Comparison of ENCODE assay signal across 8 mouse cellular contexts in the genomic region with DNA sequence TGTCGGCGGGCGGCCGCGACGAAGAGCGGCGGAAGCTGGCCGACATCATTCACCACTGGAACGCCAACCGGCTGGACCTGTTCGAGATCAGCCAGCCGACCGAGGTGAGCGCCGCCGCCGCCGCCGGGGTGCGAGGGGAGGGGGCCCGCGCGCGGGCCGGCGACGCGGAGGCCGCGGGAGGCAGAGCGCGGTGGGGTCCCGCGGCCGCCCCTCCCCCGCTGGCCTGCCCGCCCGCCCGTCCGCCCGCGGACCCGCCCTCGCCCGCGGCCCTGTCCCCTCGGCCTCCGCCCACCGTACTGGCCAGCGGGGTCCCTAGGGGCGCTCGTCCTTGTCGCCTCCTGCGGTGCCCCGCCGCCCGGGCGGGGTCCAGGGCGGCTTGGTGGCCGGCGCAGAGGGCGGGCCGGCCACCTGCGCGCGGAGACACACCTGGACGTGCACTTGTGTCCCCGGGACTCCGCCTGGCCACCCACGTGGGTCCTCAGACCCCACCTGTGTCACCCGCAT. TPM values are rescaled to one million over a fixed set of nuclear protein-coding genes. Genes with fewer than 3 reads are reported as not detected.
DNase-seq lines count a peak whose midpoint lies in the region; ATAC-seq lines count a peak whose summit lies in the region.

No protein-coding gene starts in this region.

- WGBS in heart, embryonic 11.5 days (ENCODE audit: insufficient replicate concordance), result 0% methylated on average over 26 of the region's 72 CpGs
- 2% methylated on average over 33 of the region's 72 CpGs for WGBS in limb, embryonic 11.5 days
- WGBS in neural tube, embryonic 13.5 days, result under 1% methylated on average over 28 of the region's 72 CpGs

- H3K9me3 ChIP-seq in heart, embryonic 11.5 days (replicated peaks; ENCODE audit: control insufficient read depth, low read length), result no peaks in the 10 kb centered on the region
- no peaks in the 10 kb centered on the region for H3K9me3 ChIP-seq in limb, embryonic 11.5 days (ENCODE audit: control insufficient read depth, low read length)
- no peaks in the 10 kb centered on the region for H3K9me3 ChIP-seq in neural tube, embryonic 13.5 days

- peak; percentile 61 for ATAC-seq in heart, embryonic 11.5 days (replicated peaks; ENCODE audit: insufficient number of reproducible peaks, low FRiP score, low TSS enrichment)
- ATAC-seq in limb, embryonic 11.5 days (ENCODE audit: insufficient number of reproducible peaks, low FRiP score, low TSS enrichment, low read depth), result 0 out of 2 replicates have a peak, but pooled peaks have one; percentile 8
- peak; percentile 38 for ATAC-seq in neural tube, embryonic 13.5 days (ENCODE audit: low read depth)

- H3K27ac ChIP-seq in heart, embryonic 11.5 days (ENCODE audit: low read depth, low read length), result peak overlapping the region; percentile 94
- H3K27ac ChIP-seq in limb, embryonic 11.5 days (replicated peaks; ENCODE audit: low read depth, low read length), result peak overlapping the region; percentile 77; the same call in 1 of the 2 replicates
- peak overlapping the region; percentile 95 for H3K27ac ChIP-seq in neural tube, embryonic 13.5 days (replicated peaks)

- peak overlapping the region; percentile 95 for H3K9ac ChIP-seq in heart, embryonic 11.5 days (ENCODE audit: low read depth, low read length)
- H3K9ac ChIP-seq in limb, embryonic 11.5 days (ENCODE audit: low read length), result peak overlapping the region; percentile 79
- peak overlapping the region; percentile 85 for H3K9ac ChIP-seq in neural tube, embryonic 13.5 days

- DNase-seq in kidney, adult 18-20 months, result peak; percentile 36
- no peak for DNase-seq in kidney, postnatal 36 days
- peak; percentile 52 for DNase-seq in MN1 (ENCODE audit: low spot score)
- peak; percentile 50 for DNase-seq in limb, embryonic 11.5 days (ENCODE audit: low spot score)
- DNase-seq in urinary bladder, postnatal 10 days (ENCODE audit: low spot score), result no peak
- DNase-seq in right cerebral cortex, postnatal 36 days (ENCODE audit: low spot score in 2 of 2), result no peak

- H3K4me3 ChIP-seq in heart, embryonic 11.5 days (ENCODE audit: low read depth, low read length), result peak overlapping the region; percentile 89
- peak overlapping the region; percentile 85 for H3K4me3 ChIP-seq in limb, embryonic 11.5 days (ENCODE audit: low read depth, low read length)
- H3K4me3 ChIP-seq in neural tube, embryonic 13.5 days, result peak overlapping the region; percentile 98

- H3K36me3 ChIP-seq in heart, embryonic 11.5 days (ENCODE audit: control insufficient read depth, insufficient read depth, low read length), result no peaks in the 10 kb centered on the region
- no peaks in the 10 kb centered on the region for H3K36me3 ChIP-seq in limb, embryonic 11.5 days (ENCODE audit: control insufficient read depth, insufficient read depth, low read length)
- no peaks in the 10 kb centered on the region for H3K36me3 ChIP-seq in neural tube, embryonic 13.5 days

- H3K4me1 ChIP-seq in heart, embryonic 11.5 days (ENCODE audit: control insufficient read depth, insufficient read depth, low read length), result peaks cover 19% of the 10 kb centered on the region; the same call in 1 of the 2 replicates
- H3K4me1 ChIP-seq in limb, embryonic 11.5 days (ENCODE audit: control insufficient read depth, insufficient read depth, low read length), result 0 out of 2 replicates have a peak, but pooled peaks cover 3% of the 10 kb centered on the region
- H3K4me1 ChIP-seq in neural tube, embryonic 13.5 days (replicated peaks), result peaks cover 44% of the 10 kb centered on the region

- H3K27me3 ChIP-seq in heart, embryonic 11.5 days (ENCODE audit: control insufficient read depth, insufficient read depth, low read length), result no peaks in the 10 kb centered on the region
- H3K27me3 ChIP-seq in limb, embryonic 11.5 days (ENCODE audit: control insufficient read depth, insufficient read depth, low read length), result no peaks in the 10 kb centered on the region
- no peaks in the 10 kb centered on the region for H3K27me3 ChIP-seq in neural tube, embryonic 13.5 days

- H3K4me2 ChIP-seq in heart, embryonic 11.5 days, result peak overlapping the region; percentile 86
- H3K4me2 ChIP-seq in limb, embryonic 11.5 days (ENCODE audit: low read depth, severe bottlenecking), result peak overlapping the region; percentile 100
- H3K4me2 ChIP-seq in neural tube, embryonic 13.5 days, result peak overlapping the region; percentile 67

RNA-seq across cellular contexts. Expression of a gene that starts 0.4 kb away (rescaled TPM):
- 87.1 and 95.8 TPM in 2 replicates for polyA plus RNA-seq in heart, embryonic 11.5 days (2014; fragmentation: Nextera tagmentation; extraction: Ambion mirVana)
- 71.8 and 73.7 TPM in 2 replicates for polyA plus RNA-seq in limb, embryonic 11.5 days (2014; fragmentation: Nextera tagmentation; extraction: Ambion mirVana)
- 127 and 134 TPM in 2 replicates for polyA plus RNA-seq in neural tube, embryonic 13.5 days (2015; fragmentation: Nextera tagmentation; extraction: Ambion mirVana)

RNA-seq across cellular contexts. Expression of a gene that starts 0.9 kb away (rescaled TPM):
- 2.5 and 5.5 TPM in 2 replicates for polyA plus RNA-seq in heart, embryonic 11.5 days (2014; fragmentation: Nextera tagmentation; extraction: Ambion mirVana)
- 4.1 and 4.5 TPM in 2 replicates for polyA plus RNA-seq in limb, embryonic 11.5 days (2014; fragmentation: Nextera tagmentation; extraction: Ambion mirVana)
- 17.8 and 18.5 TPM in 2 replicates for polyA plus RNA-seq in neural tube, embryonic 13.5 days (2015; fragmentation: Nextera tagmentation; extraction: Ambion mirVana)

Comparison
In these comparisons a context has a peak if more than half of its experiments do, and no peak if none do; other contexts are left out.
1. DNase-seq: peak in kidney, adult 18-20 months (single experiment), MN1 (single experiment) and limb, embryonic 11.5 days (single experiment); none in kidney, postnatal 36 days (0 of 2), urinary bladder, postnatal 10 days (single experiment) and right cerebral cortex, postnatal 36 days (0 of 2).
2. ATAC-seq: peak in every context shown above with its lines; median percentile 61 in heart, embryonic 11.5 days; 38 in neural tube, embryonic 13.5 days; 8 in limb, embryonic 11.5 days.
3. Peak in every context shown above with its lines, with median percentiles within 50 percentile points of each other: H3K27ac ChIP-seq, H3K4me2 ChIP-seq, H3K4me3 ChIP-seq and H3K9ac ChIP-seq.